Mouse (Mus musculus) testis, adult 2 months (tissue): ENCODE data around the gene Chst8.

Source experiments
- CTCF ChIP-seq: fragments of 200-500 bp; IDR thresholded peaks from 2 replicates; pipeline ENCODE4 v1.5.1; 2012; ENCODE audit warnings: low read depth, mild to moderate bottlenecking, inconsistent platforms, low read length, moderate library complexity; ENCODE audit not compliant: control insufficient read depth, insufficient read depth, insufficient replicate concordance
- POLR2A ChIP-seq: fragments of 200-500 bp; IDR thresholded peaks from 2 replicates; pipeline ENCODE4 v1.6.1; 2012; ENCODE audit warnings: low read depth, mild to moderate bottlenecking, inconsistent platforms, low read length, moderate library complexity; ENCODE audit not compliant: control insufficient read depth

DNA sequence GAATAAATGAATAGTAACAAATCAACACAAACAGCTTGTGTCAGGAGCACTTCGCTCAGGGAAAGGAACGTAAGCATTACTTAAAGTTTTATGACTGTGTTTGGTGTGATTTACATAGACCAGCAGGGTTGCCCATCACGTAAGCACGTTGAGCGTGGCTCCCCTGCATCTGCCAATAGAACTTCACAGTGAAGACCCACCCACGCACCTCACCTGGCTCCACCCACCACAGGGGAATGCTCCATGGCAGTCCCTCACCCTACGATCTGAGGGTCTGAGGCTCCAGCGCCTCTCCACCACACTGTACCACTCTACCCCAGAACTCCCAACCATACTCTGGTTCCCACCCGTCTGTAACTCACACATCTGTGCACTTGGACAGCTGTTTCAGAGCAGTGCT lies 67.1 kb downstream of the Chst8 start:
- no peak for TF ChIP-seq CTCF
- TF ChIP-seq POLR2A = no peak
